Mouse (Mus musculus) midbrain, embryonic 13.5 days (tissue): Measurements from ENCODE around the gene Mast4. TPM values are rescaled to one million over a fixed set of nuclear protein-coding genes. Genes with fewer than 3 reads are reported as not detected.

Experiments used
- ATAC-seq: fragments of 200-750 bp; cut with Nextera tagmentation; 2 replicates; pipeline ENCODE4 v1.8.0; 2017; ENCODE audit warnings: mild to moderate bottlenecking, moderate TSS enrichment, moderate library complexity
- H3K27ac ChIP-seq: fragments of 300-500 bp; sonication (generic); 2 replicates; pipeline ENCODE4 v1.5.1; 2015; ENCODE audit warnings: inconsistent platforms, mild to moderate bottlenecking, moderate library complexity
- H3K27me3 ChIP-seq: fragments of 300-500 bp; sonication (generic); 2 replicates; pipeline ENCODE4 v1.6.1; 2015; ENCODE audit warnings: mild to moderate bottlenecking, inconsistent platforms
- H3K36me3 ChIP-seq: fragments of 300-500 bp; sonication (generic); 2 replicates; pipeline ENCODE4 v1.6.1; 2015; ENCODE audit warnings: mild to moderate bottlenecking, inconsistent platforms
- H3K4me1 ChIP-seq: fragments of 300-500 bp; sonication (generic); replicated peaks from 2 replicates; pipeline ENCODE4 v1.6.1; 2015; ENCODE audit warnings: inconsistent platforms
- H3K4me2 ChIP-seq: fragments of 300-500 bp; sonication (generic); replicated peaks from 2 replicates; pipeline ENCODE4 v1.6.1; 2015; ENCODE audit warnings: moderate library complexity, mild to moderate bottlenecking, inconsistent platforms
- H3K4me3 ChIP-seq: fragments of 300-500 bp; sonication (generic); replicated peaks from 2 replicates; pipeline ENCODE4 v1.5.1; 2015; ENCODE audit warnings: mild to moderate bottlenecking, inconsistent platforms
- H3K9ac ChIP-seq: fragments of 300-500 bp; sonication (generic); replicated peaks from 2 replicates; pipeline ENCODE4 v1.6.1; 2015; ENCODE audit warnings: mild to moderate bottlenecking, inconsistent platforms
- H3K9me3 ChIP-seq: fragments of 300-500 bp; sonication (generic); 2 replicates; pipeline ENCODE4 v1.6.1; 2016; ENCODE audit warnings: mild to moderate bottlenecking, inconsistent platforms
- WGBS: fragments of 180-500 bp; shearing (Covaris S2); methylation state at CpG from one replicate; pipeline ENCODE4 v1.1.7; 2015; 5-methylcytosine and 5-hydroxymethylcytosine counted together
- polyA plus RNA-seq: library from polyadenylated mRNA; unstranded; fragments of >200 nt; fragmentation: Nextera tagmentation; extraction: Ambion mirVana; gene quantifications from 2 replicates; pipeline ENCODE4 v1.2.1, GENCODE M21; 2015

The Mast4 gene
- polyA plus RNA-seq, 1 experiment from 2014 or later, result 33.4 TPM

DNA sequence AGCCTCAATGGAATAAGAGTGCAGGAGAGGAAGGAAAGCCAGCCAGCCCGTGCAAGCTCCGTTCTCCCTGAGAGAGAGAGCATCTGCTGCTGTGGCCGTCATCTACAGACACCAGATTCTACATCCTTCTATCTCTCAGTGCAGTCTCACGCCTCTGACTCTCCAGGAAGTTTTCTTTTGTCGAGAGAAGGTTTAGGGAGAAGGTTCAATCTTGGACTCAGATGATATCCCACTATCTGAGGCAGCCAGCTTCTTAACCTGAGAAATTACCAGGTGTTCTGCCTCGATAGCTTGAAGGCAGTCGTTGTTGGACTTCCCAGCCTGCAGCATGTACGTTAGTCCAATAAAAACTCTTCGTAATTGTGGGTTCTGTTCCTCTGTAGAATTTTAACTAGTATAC, 127.7 kb downstream of the Mast4 start:
- Histone ChIP-seq H3K4me1 (peaks cover 5% of the 10 kb centered on the region; the same call in 1 of the 2 replicates), H3K27me3 (no peaks in the 10 kb centered on the region), H3K9ac (no peak overlapping the region), H3K27ac (no peak overlapping the region), H3K4me3 (no peak overlapping the region), H3K36me3 (no peaks in the 10 kb centered on the region), H3K4me2 (no peak overlapping the region), H3K9me3 (no peaks in the 10 kb centered on the region)
- 72% methylated on average over 9 of the region's 9 CpGs for WGBS
- ATAC-seq, result no peak

DNA sequence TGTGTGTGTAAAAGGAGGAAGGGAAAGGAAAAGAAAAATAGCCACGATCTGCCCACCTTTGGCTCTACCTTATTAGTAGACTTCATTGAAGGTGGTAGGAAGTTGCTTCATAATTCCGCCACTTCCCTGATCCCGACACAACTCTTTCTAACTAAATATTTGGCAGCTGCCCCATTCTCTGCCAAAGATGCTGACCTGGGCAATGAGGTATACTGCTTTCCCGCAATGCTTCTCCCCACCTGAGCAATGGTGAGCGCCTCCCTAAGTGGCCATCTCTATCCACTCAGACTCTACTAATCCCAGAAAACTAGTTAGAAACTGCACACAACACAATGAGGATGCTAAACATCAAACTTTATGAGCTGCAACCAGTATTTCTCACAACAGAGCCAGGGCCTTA, 129.1 kb downstream of the Mast4 start:
- H3K4me2 ChIP-seq, result no peak overlapping the region
- ATAC-seq, result no peak
- peaks cover 5% of the 10 kb centered on the region; the same call in 1 of the 2 replicates for H3K4me1 ChIP-seq
- no peak overlapping the region for H3K9ac ChIP-seq
- H3K9me3 ChIP-seq, result no peaks in the 10 kb centered on the region
- H3K27ac ChIP-seq, result no peak overlapping the region
- no peaks in the 10 kb centered on the region for H3K27me3 ChIP-seq
- H3K4me3 ChIP-seq, result no peak overlapping the region
- no peaks in the 10 kb centered on the region for H3K36me3 ChIP-seq
- 91% methylated on average over 5 of the region's 5 CpGs for WGBS

DNA sequence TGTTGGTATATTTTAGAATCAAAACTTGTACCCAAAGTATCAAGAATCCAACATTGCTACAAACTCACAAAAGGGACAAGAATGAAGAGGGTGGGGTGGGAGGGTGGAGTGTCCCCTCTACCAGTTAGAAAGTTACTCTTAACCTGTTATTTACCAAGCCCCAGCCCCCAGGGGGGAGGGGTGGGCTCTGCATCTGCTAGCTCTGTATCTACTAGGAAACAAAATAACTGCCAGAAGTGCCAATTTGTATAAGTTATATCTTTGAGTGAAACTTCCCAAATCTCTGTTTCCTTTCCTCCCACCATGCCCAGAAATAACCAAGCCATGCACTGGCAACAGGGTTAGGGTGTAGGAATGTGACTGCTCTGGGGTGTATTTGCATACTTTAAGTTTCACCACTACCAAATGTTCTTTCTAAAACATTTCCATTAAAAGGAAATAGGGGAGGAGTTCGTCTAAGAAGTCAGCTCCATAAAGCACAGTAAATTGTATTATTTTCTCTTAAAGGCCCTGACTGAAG, 130.9 kb downstream of the Mast4 start:
- WGBS, result 71% methylated on average over 1 of the region's 1 CpGs

DNA sequence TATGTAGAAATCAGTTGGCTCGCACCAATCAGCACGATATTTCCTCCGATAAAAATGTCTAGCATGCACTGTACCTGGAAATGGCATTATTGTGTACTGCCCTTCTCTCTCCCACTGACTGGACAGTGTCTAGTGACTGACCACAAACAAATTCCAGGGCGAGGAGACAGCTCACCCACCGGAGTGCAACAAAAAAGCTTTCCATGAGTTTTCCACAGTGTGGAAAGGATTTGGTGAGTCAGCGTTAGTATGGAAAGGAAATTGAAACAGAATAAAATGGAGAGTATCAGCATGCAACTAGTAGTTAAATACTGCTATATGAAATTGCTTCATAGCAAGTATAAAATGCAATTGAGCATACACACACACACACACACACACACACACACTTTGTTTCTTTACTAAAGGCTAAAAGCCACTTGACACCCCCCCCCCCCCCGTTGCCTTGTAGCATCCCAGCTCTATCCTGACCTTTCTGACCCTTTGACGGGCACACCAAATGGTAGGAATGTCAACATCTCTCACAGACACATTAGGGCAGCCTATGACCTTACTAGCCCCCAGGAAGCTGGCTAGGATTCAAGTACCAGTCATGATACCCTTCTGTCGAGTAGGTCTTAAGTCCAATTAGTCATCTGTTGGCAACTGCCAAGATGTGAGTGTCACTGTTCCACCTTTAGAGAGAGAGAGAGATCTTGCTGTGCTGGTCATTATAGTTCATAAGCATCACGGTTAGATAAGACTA, 133.1 kb downstream of the Mast4 start:
- no peak overlapping the region for H3K27ac ChIP-seq
- no peak overlapping the region for H3K4me3 ChIP-seq
- peaks cover 13% of the 10 kb centered on the region; the same call in 1 of the 2 replicates for H3K4me1 ChIP-seq
- H3K36me3 ChIP-seq, result no peaks in the 10 kb centered on the region
- no peak for ATAC-seq
- no peak overlapping the region for H3K9ac ChIP-seq
- no peaks in the 10 kb centered on the region for H3K27me3 ChIP-seq
- 81% methylated on average over 10 of the region's 10 CpGs for WGBS
- H3K4me2 ChIP-seq, result no peak overlapping the region
- H3K9me3 ChIP-seq, result no peaks in the 10 kb centered on the region

More for the DNA sequence above, 130.9 kb downstream of the Mast4 start:
- Histone ChIP-seq H3K9me3 (no peaks in the 10 kb centered on the region), H3K36me3 (no peaks in the 10 kb centered on the region), H3K27me3 (no peaks in the 10 kb centered on the region), H3K4me1 (peaks cover 10% of the 10 kb centered on the region; the same call in 1 of the 2 replicates), H3K27ac (no peak overlapping the region), H3K9ac (no peak overlapping the region), H3K4me3 (no peak overlapping the region), H3K4me2 (no peak overlapping the region)
- ATAC-seq, result no peak

DNA sequence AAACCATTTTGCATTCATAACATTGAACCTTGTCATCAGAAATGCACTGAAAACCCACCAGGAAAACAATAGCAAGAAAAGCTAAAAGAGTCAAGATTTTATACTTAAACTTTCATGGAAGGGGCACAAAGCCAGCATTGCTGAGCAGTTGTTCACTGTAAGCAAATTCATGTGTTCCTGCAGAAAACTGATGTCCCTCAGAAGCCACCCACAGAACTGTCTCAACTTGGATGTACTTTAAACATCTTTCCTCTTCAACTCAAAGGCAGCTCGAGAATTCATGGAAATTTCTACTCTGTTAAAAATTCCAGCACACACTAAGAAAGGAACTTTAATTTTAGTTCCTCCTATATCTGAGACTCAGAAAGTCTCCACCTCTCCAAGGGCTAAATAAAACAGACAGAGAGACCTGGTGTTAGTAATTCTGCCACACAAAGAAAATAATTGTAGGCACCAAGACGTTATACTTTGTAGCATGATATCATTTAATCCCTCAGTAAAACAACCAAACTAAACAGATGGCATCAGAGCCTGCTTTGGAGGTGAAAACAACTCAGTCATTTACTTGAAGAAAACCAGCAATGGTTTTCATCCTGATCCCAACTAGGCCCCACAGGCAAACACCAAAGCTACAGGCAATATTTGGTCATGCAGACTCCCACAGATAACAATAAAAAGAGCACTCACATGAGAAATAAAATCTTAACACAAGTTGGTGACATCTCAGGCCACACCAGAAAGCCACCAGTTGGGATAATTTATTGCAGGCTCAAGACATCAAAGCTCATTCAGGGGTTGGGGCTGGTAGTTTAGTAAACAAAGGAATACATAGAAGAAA, 134.3 kb downstream of the Mast4 start:
- no peak overlapping the region for H3K27ac ChIP-seq
- WGBS, result 69% methylated on average over 2 of the region's 2 CpGs
- no peak for ATAC-seq
- no peak overlapping the region for H3K4me3 ChIP-seq
- no peaks in the 10 kb centered on the region for H3K9me3 ChIP-seq
- no peaks in the 10 kb centered on the region for H3K36me3 ChIP-seq
- H3K4me2 ChIP-seq, result no peak overlapping the region
- H3K4me1 ChIP-seq, result peaks cover 13% of the 10 kb centered on the region; the same call in 1 of the 2 replicates
- no peak overlapping the region for H3K9ac ChIP-seq
- H3K27me3 ChIP-seq, result no peaks in the 10 kb centered on the region

DNA sequence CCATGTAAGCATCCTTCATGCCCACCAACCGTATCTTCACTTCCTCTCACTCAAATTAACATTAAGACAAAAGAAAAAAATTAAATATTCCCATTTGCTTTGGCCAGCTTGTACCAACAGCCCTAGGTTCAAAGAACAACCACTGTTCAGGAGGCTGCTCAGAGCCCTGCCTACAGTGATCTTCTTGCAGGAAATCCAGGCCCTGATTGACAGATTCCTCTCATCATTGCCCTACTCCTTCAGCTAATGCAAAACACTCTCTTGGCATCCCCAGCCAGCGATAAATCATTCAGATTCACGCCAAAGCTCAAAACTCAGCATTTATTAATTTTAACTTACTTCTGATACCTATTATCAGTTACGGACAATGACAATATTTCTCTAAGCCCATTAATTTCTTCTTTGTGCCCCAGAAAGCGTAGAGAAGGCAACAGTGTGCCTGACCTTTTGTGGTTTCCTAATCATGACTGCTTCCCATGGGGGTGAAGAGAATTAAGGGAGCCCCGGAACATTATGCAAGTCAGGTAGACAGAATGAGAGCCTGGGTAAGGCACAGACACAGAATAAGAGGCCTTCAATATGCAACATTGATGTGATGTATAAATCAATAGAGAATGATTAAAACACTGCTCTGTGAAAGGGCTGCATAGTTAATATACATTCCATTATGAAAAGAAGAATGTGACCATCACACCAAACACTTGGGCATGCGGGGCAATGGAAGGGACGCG, 135.9 kb downstream of the Mast4 start:
- H3K4me2 ChIP-seq, result no peak overlapping the region
- ATAC-seq, result peak; percentile 76
- 65% methylated on average over 9 of the region's 9 CpGs for WGBS

DNA sequence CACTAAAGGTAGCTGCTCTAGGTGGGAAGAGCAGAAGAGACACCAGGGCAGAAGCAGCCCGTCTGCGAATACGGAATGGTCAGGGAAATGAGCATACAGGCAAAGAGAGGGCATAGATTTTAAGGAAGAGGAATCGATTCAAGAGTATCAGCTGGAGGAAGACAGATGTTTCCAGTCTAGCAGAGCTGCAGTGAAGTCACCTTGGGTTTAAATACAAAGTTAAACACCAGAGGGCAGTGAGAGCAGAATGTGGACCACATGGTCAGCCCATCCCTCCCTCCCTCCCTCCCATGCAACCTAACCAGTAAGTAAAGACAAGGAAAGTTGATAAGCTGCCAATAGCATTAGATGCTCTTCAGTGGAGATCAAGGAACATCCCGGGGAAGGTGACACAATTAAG, 138.0 kb downstream of the Mast4 start:
- Histone ChIP-seq H3K27ac (no peak overlapping the region), H3K9ac (no peak overlapping the region), H3K27me3 (no peaks in the 10 kb centered on the region), H3K4me2 (no peak overlapping the region), H3K4me3 (no peak overlapping the region), H3K4me1 (peaks cover 13% of the 10 kb centered on the region; the same call in 1 of the 2 replicates), H3K9me3 (no peaks in the 10 kb centered on the region), H3K36me3 (no peaks in the 10 kb centered on the region)
- ATAC-seq, result no peak
- WGBS, result 85% methylated on average over 5 of the region's 5 CpGs

More for the DNA sequence above, 135.9 kb downstream of the Mast4 start:
- Histone ChIP-seq H3K4me3 (no peak overlapping the region), H3K9me3 (no peaks in the 10 kb centered on the region), H3K27ac (peak overlapping the region; percentile 47; the same call in 1 of the 2 replicates), H3K4me1 (peaks cover 13% of the 10 kb centered on the region; the same call in 1 of the 2 replicates), H3K9ac (no peak overlapping the region), H3K36me3 (no peaks in the 10 kb centered on the region), H3K27me3 (no peaks in the 10 kb centered on the region)

DNA sequence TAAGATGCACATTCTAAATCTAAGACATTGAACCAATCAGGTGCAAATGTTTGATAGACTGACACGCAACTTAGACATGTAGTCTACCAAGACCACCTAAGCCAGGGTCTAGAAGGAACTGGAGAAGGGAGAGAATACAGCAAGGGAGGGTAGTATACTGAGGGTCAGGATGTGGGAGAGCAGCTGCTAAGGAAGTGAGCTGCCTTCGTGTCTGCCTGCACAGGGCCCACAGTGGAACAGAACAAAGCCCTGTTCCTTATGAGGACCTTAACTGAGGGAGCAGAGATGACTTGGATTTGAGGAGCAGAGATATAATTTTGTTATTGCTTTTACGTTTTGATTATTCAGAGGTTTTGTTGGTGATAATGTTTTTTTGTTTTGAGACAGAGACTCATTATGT, 138.4 kb downstream of the Mast4 start:
- Histone ChIP-seq H3K9me3 (no peaks in the 10 kb centered on the region), H3K4me2 (no peak overlapping the region), H3K9ac (no peak overlapping the region), H3K4me3 (no peak overlapping the region), H3K27me3 (no peaks in the 10 kb centered on the region), H3K36me3 (no peaks in the 10 kb centered on the region), H3K4me1 (peaks cover 13% of the 10 kb centered on the region; the same call in 1 of the 2 replicates), H3K27ac (no peak overlapping the region)
- WGBS, result 83% methylated on average over 3 of the region's 3 CpGs
- no peak for ATAC-seq

DNA sequence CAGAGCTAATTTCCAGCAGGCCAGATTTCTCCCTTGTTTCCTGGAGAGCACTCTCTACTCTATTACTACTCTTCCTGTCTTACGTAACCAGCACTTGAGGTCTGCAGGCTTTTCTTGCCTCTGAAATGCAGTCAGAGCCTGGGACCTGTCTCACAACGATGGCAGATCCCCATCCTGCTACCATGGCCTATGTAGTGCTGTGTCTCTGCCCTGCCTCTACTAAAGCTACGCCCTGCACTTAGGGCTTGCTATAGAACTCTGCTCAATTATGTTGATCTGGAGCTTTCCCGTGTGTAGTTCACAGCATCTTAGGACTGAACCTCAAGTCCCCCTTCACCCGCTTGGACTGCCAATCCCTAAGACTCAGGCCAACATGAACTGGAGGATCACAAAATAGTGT, 150.7 kb downstream of the Mast4 start:
- no peak overlapping the region for H3K27ac ChIP-seq
- no peak overlapping the region for H3K4me2 ChIP-seq
- no peak overlapping the region for H3K9ac ChIP-seq
- no peak for ATAC-seq
- no peaks in the 10 kb centered on the region for H3K27me3 ChIP-seq
- H3K36me3 ChIP-seq, result no peaks in the 10 kb centered on the region
- H3K9me3 ChIP-seq, result no peaks in the 10 kb centered on the region
- peaks cover 6% of the 10 kb centered on the region; the same call in 1 of the 2 replicates for H3K4me1 ChIP-seq
- no peak overlapping the region for H3K4me3 ChIP-seq
- 90% methylated on average over 5 of the region's 5 CpGs for whole genome bisulfite sequencing

DNA sequence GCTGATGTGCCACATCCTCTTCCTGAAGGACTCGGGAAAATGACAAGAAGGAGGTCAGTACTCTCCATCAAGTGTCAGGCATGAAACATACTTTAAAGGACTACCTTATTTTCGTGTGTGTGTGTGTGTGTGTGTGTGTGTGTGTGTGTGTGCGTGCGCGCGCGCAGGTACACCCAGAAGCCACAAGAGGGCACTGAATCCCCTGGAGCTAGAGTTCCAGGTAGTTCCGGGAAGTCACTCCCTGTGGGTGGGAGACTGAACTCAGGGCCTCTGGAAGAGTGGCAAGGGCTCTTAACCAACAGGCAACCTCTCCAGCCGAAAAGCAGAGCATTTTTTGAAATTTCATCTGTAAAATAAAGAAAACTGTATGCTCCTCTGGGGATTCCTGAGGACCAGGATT, 152.5 kb downstream of the Mast4 start:
- Histone ChIP-seq H3K36me3 (no peaks in the 10 kb centered on the region), H3K9ac (no peak overlapping the region), H3K4me1 (0 out of 2 replicates have a peak, but pooled peaks cover 6% of the 10 kb centered on the region), H3K4me2 (no peak overlapping the region), H3K9me3 (no peaks in the 10 kb centered on the region), H3K27ac (no peak overlapping the region), H3K27me3 (no peaks in the 10 kb centered on the region), H3K4me3 (no peak overlapping the region)
- 97% methylated on average over 9 of the region's 9 CpGs for WGBS
- no peak for ATAC-seq

DNA sequence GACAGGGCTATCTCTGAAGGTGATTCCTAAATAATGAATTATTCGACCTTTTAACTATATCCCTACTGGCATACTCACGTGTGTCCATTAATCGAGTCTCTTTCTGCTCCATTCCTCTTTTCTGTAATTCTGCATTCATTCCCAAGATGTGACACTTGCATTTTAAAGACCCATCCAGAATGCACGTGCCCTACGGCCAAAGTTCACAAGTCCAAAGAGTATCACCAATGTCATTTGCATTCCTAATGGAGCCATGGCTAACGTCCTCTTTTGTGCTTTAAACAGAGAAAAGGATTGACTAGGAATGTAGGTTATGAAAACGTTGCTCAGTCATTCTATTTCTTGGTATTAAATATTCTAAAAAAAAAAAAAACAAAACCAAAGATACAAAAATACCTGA, 157.4 kb downstream of the Mast4 start:
- no peaks in the 10 kb centered on the region for H3K9me3 ChIP-seq
- H3K4me3 ChIP-seq, result no peak overlapping the region
- peaks cover 13% of the 10 kb centered on the region for H3K4me1 ChIP-seq
- no peak overlapping the region for H3K9ac ChIP-seq
- no peaks in the 10 kb centered on the region for H3K27me3 ChIP-seq
- WGBS, result 45% methylated on average over 7 of the region's 7 CpGs
- no peaks in the 10 kb centered on the region for H3K36me3 ChIP-seq
- no peak for ATAC-seq
- no peak overlapping the region for H3K4me2 ChIP-seq
- H3K27ac ChIP-seq, result no peak overlapping the region
